Mouse (Mus musculus): ENCODE data around the gene Olfr1209. TPM values are rescaled to one million over a fixed set of nuclear protein-coding genes. Genes with fewer than 3 reads are reported as not detected.

Olfr1209 gene
- total RNA-seq (2021): not detected
- long read RNA-seq, experiment 1: 0 reads
- long read RNA-seq, experiment 2: 0 reads

DNA sequence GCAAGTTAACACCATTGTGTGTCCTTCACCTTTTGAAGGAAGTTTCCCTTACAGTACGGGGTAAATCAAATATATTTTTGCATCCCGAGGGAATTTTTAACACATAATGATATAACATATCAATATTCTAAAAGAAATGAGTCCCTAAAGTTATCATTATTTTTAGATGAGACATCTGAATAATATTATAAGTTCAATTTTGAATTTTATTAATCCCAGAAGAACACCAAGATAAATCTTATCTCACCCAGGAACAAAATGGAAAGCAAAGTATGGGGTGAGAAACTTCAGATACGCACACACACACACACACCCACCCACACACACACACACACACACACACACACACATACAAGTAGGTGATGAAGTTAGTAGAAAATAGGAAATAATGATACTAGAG lies at the start of gene Olfr1209:
TSS of gene Olfr1209 (minus strand) at position 101 of the 400 bp plus-strand sequence.
- DNase-seq: no peak

DNA sequence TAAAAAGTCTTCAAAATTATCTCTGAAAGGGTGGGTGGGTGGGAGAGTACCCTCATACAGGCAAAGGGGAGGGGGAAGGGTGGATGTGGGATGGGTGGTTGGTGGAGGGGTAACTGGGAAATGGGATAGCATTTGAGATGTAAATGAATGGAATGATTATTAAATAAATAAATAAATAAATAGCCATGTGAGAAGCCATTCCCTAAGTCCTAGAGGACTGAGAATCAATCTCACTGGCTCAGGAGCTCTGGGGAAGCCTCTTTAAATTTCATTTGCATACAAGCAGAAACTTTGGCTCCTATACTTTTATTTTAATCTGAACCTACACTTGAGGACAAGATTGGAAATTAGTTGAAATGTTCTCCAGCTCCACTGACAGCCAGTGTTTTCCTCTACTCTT lies 38.7 kb upstream of the Olfr1209 start, which contains the start of gene Olfr1212:
TSS of gene Olfr1212 (plus strand) at position 301 of the 400 bp plus-strand sequence.
- no peak for DNase-seq

DNA sequence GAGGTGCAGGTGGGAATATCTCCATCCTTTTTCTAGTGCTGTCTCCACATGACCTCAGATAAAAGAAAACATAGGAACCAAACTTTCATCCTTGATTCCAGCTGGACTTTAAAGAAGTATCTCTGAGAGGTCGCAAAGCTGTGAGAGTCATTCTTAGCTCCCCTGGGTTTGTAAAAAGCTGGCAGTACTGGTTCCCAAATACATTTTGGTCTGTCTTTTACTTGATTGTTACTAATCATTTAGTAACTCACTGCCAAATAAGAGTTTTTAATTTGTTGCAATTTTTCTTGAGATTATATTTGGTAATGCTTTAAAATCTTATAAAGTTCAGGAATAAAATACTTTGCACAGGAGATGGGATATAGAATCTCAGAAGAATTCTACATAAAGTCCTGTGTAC lies 23.1 kb upstream of the Olfr1209 start, which contains the start of gene Olfr1211:
TSS of gene Olfr1211 (minus strand) at position 101 of the 400 bp plus-strand sequence.
- DNase-seq: no peak

DNA sequence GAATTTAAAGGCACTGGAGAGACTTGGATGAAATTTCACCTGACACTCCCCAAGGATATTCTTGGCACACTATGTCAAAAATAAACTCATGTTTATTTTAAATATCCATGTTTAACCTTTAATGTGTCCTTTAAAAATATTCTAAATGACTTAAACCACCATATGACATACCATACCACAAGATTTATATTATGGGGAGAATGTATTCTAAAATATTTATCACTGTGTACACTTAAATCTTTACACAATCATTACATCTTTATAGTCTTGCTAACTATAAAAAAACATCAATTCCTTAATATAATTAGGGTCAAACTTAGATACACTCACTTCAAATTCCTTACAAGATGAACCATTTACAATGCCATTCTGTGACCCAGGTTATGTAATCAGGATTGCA lies 12.7 kb downstream of the Olfr1209 start, which contains the start of gene Olfr1208:
TSS of gene Olfr1208 (minus strand) at position 101 of the 400 bp plus-strand sequence.
- no peak for DNase-seq

DNA sequence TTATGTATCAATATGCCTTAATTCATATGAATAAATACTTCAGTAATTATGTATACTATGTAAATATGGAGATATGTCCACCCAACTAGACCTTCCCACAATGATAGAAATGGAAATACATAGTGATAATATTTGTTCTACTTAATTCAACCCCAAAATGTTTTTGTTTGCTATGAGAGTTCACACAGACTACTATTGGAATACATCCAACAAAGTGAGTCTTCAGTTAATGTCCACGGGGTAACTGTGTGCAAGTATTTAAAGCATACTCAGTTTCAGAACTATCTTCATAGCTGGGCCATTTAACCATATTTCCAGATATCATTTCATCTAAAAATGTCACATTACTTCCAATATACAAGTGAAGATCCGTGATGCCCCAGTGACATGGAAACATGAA lies 52.0 kb downstream of the Olfr1209 start, which contains the start of gene Olfr1206:
TSS of gene Olfr1206 (plus strand) at position 301 of the 400 bp plus-strand sequence.
- DNase-seq: no peak

Other genes with a start within 250 kb of the Olfr1209 start
- not detected for gene Olfr1193, start 239.5 kb downstream of the Olfr1209 start, total RNA-seq (2021)
- not detected for gene Olfr1195, start 226.0 kb downstream of the Olfr1209 start, total RNA-seq (2021)
- gene Olfr1196, start 210.6 kb downstream of the Olfr1209 start, total RNA-seq (2021): not detected
- gene Olfr1197, start 182.8 kb downstream of the Olfr1209 start, total RNA-seq (2021): not detected
- not detected for gene Olfr1198, start 163.8 kb downstream of the Olfr1209 start, total RNA-seq (2021)
- not detected for gene Olfr1199, start 154.7 kb downstream of the Olfr1209 start, total RNA-seq (2021)
- gene Olfr1200, start 144.7 kb downstream of the Olfr1209 start, total RNA-seq (2021): not detected
- not detected for gene Olfr1201, start 122.1 kb downstream of the Olfr1209 start, total RNA-seq (2021)
- not detected for gene Olfr1202, start 100.7 kb downstream of the Olfr1209 start, total RNA-seq (2021)
- not detected for gene Olfr1205, start 85.4 kb downstream of the Olfr1209 start, total RNA-seq (2021)
- gene Olfr1204, start 65.9 kb downstream of the Olfr1209 start, total RNA-seq (2021): not detected
- not detected for gene Olfr1206, start 51.9 kb downstream of the Olfr1209 start, total RNA-seq (2021)
- gene Olfr1208, start 12.8 kb downstream of the Olfr1209 start, total RNA-seq (2021): not detected
- not detected for gene Olfr1211, start 23.0 kb upstream of the Olfr1209 start, total RNA-seq (2021)
- gene Olfr1212, start 38.8 kb upstream of the Olfr1209 start, total RNA-seq (2021): not detected
- not detected for gene Gm13762, start 65.1 kb upstream of the Olfr1209 start, total RNA-seq (2021)
- gene Olfr1214, start 77.5 kb upstream of the Olfr1209 start, total RNA-seq (2021): not detected
- gene Olfr1215, start 91.8 kb upstream of the Olfr1209 start, total RNA-seq (2021): not detected
- gene Olfr1216, start 103.2 kb upstream of the Olfr1209 start, total RNA-seq (2021): not detected
- gene Olfr1217, start 116.9 kb upstream of the Olfr1209 start, total RNA-seq (2021): not detected
- not detected for gene Olfr1218, start 146.0 kb upstream of the Olfr1209 start, total RNA-seq (2021)
- gene Olfr1219, start 168.4 kb upstream of the Olfr1209 start, total RNA-seq (2021): not detected
- gene Olfr1220, start 191.7 kb upstream of the Olfr1209 start, total RNA-seq (2021): not detected
- gene Olfr1221, start 202.1 kb upstream of the Olfr1209 start, total RNA-seq (2021): not detected
- not detected for gene Olfr1222, start 217.9 kb upstream of the Olfr1209 start, total RNA-seq (2021)
- not detected for gene Olfr1223, start 236.4 kb upstream of the Olfr1209 start, total RNA-seq (2021)
- gene Olfr1224-ps1, start 248.9 kb upstream of the Olfr1209 start, total RNA-seq (2021): not detected